Mouse (Mus musculus) E14TG2a.4 (cell line): ENCODE measurements around the gene 4930432M17Rik.

ENCODE experiments used
- H3K27me3 ChIP-seq: 2 replicates; pipeline ENCODE4 v1.6.1; 2014; ENCODE audit warnings: low read length, control low read depth; ENCODE audit not compliant: insufficient read depth
- H3K36me3 ChIP-seq: 2 replicates; pipeline ENCODE4 v1.6.1; 2014; ENCODE audit warnings: low read length, control low read depth; ENCODE audit not compliant: insufficient read depth
- H3K4me1 ChIP-seq: replicated peaks from 2 replicates; pipeline ENCODE4 v1.6.1; 2014; ENCODE audit warnings: low read depth, low read length, control low read depth
- H3K4me3 ChIP-seq: replicated peaks from 2 replicates; pipeline ENCODE4 v1.5.1; 2014; ENCODE audit warnings: mild to moderate bottlenecking, low read length
- H3K9me3 ChIP-seq: 2 replicates; pipeline ENCODE4 v1.6.1; 2014; ENCODE audit warnings: low read length, control low read depth
- CTCF ChIP-seq: conservative IDR thresholded peaks from 2 replicates; pipeline ENCODE4 v1.5.1; 2014; ENCODE audit warnings: low read length
- NANOG ChIP-seq: IDR thresholded peaks from 2 replicates; pipeline ENCODE4 v1.6.1; 2014; ENCODE audit warnings: borderline replicate concordance, low read length, mixed read lengths
- POU5F1 ChIP-seq: IDR thresholded peaks from 2 replicates; pipeline ENCODE4 v1.6.1; 2014; ENCODE audit warnings: low read length, borderline replicate concordance

4930432M17Rik gene

GRCm38 (mm10) chr3:121637792-121638191 is 32.8 kb upstream of the 4930432M17Rik start:
- peaks cover 7% of the 10 kb centered on the region for H3K4me1 ChIP-seq
- no peaks in the 10 kb centered on the region for H3K36me3 ChIP-seq
- TF ChIP-seq NANOG (no peak), CTCF (no peak), POU5F1 (no peak)
- no peaks in the 10 kb centered on the region for H3K9me3 ChIP-seq
- H3K27me3 ChIP-seq: peaks cover 14% of the 10 kb centered on the region
- H3K4me3 ChIP-seq: no peak overlapping the region

GRCm38 (mm10) chr3:121638241-121638640 is 32.3 kb upstream of the 4930432M17Rik start:
- Histone ChIP-seq H3K36me3 (no peaks in the 10 kb centered on the region), H3K4me1 (peaks cover 10% of the 10 kb centered on the region), H3K9me3 (no peaks in the 10 kb centered on the region), H3K27me3 (peaks cover 14% of the 10 kb centered on the region), H3K4me3 (no peak overlapping the region)
- TF ChIP-seq CTCF (no peak), POU5F1 (no peak), NANOG (no peak)

- H3K27me3 ChIP-seq: peaks cover 14% of the 10 kb centered on the region
- no peaks in the 10 kb centered on the region for H3K36me3 ChIP-seq
- H3K4me3 ChIP-seq: no peak overlapping the region
- no peak for TF ChIP-seq CTCF
- TF ChIP-seq NANOG: no peak
- TF ChIP-seq POU5F1: no peak
- H3K9me3 ChIP-seq: no peaks in the 10 kb centered on the region
- peaks cover 17% of the 10 kb centered on the region for H3K4me1 ChIP-seq
Observed at GRCm38 (mm10) chr3:121640611-121641010, 30.0 kb upstream of the 4930432M17Rik start.

GRCm38 (mm10) chr3:121643236-121643635 is 27.3 kb upstream of the 4930432M17Rik start:
- no peak overlapping the region for H3K4me3 ChIP-seq
- no peak for TF ChIP-seq CTCF
- TF ChIP-seq POU5F1: no peak
- TF ChIP-seq NANOG: no peak
- H3K36me3 ChIP-seq: no peaks in the 10 kb centered on the region
- peaks cover 14% of the 10 kb centered on the region for H3K27me3 ChIP-seq
- peaks cover 26% of the 10 kb centered on the region for H3K4me1 ChIP-seq
- H3K9me3 ChIP-seq: no peaks in the 10 kb centered on the region

GRCm38 (mm10) chr3:121645447-121645846 is 25.1 kb upstream of the 4930432M17Rik start:
- no peaks in the 10 kb centered on the region for H3K36me3 ChIP-seq
- peaks cover 33% of the 10 kb centered on the region for H3K4me1 ChIP-seq
- H3K4me3 ChIP-seq: no peak overlapping the region
- H3K27me3 ChIP-seq: peaks cover 9% of the 10 kb centered on the region; the same call in 1 of the 2 replicates
- no peaks in the 10 kb centered on the region for H3K9me3 ChIP-seq
- no peak for TF ChIP-seq NANOG
- no peak for TF ChIP-seq CTCF
- TF ChIP-seq POU5F1: no peak

GRCm38 (mm10) chr3:121646364-121647048 is 24.1 kb upstream of the 4930432M17Rik start:
- Histone ChIP-seq H3K9me3 (no peaks in the 10 kb centered on the region), H3K4me1 (peaks cover 35% of the 10 kb centered on the region), H3K4me3 (no peak overlapping the region), H3K27me3 (peaks cover 5% of the 10 kb centered on the region; the same call in 1 of the 2 replicates), H3K36me3 (no peaks in the 10 kb centered on the region)
- no peak for TF ChIP-seq CTCF
- no peak for TF ChIP-seq NANOG
- TF ChIP-seq POU5F1: no peak

GRCm38 (mm10) chr3:121648238-121648778 is 22.3 kb upstream of the 4930432M17Rik start:
- H3K36me3 ChIP-seq: no peaks in the 10 kb centered on the region
- H3K4me3 ChIP-seq: no peak overlapping the region
- no peaks in the 10 kb centered on the region for H3K9me3 ChIP-seq
- H3K4me1 ChIP-seq: peaks cover 31% of the 10 kb centered on the region
- H3K27me3 ChIP-seq: no peaks in the 10 kb centered on the region
- no peak for TF ChIP-seq CTCF
- no peak for TF ChIP-seq POU5F1
- TF ChIP-seq NANOG: no peak

GRCm38 (mm10) chr3:121650052-121650671 is 20.4 kb upstream of the 4930432M17Rik start:
- H3K4me3 ChIP-seq: no peak overlapping the region
- no peaks in the 10 kb centered on the region for H3K36me3 ChIP-seq
- no peaks in the 10 kb centered on the region for H3K9me3 ChIP-seq
- peaks cover 25% of the 10 kb centered on the region for H3K4me1 ChIP-seq
- no peaks in the 10 kb centered on the region for H3K27me3 ChIP-seq
- TF ChIP-seq CTCF (no peak), NANOG (no peak), POU5F1 (no peak)
